Mouse (Mus musculus): Measurements from ENCODE around the gene Nfat5.

Nfat5 gene

DNA sequence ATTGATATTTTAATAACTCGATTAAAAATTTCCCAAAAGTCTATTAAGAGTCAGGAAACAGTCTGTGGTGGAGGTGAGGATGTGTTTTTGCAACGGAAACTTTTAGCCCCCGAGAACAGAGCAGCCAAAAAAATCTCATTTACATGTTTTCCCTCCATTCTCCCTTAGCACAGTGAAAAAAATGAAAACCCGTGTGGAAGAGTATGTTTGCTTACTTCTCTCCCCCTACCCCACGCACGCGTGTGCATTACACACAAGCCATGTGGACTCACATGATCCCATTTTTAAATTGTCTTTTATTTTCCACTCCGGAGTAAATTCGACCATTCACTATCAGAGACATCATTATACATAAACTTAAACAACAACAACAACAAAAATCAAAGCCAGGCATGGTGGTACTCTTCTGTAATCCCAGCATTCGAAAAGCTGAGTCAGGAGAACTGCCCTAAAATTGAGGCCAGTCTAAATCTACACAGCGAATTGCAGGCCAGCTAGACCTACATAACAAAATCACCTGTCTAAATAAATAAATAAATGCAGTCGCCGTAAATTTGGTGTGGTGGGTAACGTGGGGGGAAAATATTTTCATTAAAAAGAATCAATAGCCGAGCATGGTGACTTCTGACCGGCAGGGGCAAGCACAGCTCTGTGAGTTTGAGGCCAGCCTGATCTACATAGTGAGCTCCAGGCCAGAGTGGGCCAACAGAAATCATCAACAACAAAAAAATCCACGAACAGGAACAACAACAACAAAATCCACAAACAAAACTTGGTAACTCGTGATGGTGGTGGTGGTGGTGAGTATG lies 947 bp upstream of the Nfat5 start:
- DNase-seq (ENCODE audit: low read depth, low spot score), result peak; percentile 33

DNA sequence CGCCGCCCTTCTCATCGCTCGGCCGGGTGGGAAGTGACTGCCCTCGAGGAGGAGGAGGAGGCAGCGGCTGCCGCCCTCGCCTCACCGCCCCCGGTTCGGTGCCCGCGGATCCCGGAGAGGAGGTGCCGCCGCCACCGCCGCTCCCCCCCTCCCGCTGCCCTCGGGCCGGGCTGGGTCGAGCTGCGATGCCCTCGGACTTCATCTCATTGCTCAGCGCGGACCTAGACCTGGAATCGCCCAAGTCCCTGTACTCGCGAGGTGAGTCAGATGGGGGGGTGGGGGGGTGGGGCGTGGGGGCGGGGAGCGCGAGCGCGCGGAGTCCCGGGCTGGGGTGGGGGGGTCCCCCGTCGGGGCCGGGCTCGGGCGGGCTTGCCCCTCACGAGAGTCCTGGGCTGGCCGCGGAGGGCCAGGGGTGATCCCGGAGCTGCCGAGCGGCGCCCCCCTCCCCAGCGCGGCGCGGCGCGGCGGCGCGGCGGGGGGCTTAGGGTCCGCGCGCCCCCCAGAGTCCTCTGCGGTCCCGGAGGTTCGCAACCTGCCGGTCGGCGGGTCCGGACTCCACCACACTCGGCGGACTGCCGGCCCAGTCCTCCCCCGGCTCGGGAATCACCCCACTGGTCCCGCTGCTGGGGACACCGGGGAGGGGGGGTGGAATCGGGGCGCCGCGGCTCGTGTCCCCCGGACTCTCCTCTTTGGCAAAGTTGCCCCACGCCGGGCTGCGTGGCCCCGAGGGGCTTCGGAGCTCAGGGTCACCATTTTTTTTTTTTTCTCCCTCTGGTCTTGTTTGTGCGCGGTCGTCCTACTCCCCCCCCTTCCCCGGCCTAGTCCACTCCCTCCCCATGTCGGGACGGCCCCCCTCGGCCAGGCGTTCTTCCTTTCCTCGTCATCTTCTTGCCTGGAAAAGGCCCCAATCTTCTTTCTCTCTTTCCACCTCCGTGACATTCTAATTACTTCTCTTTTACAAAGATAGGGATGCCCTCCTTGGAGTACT lies 665 bp downstream of the Nfat5 start:
- peak; percentile 29 for DNase-seq (ENCODE audit: low read depth, low spot score)

DNA sequence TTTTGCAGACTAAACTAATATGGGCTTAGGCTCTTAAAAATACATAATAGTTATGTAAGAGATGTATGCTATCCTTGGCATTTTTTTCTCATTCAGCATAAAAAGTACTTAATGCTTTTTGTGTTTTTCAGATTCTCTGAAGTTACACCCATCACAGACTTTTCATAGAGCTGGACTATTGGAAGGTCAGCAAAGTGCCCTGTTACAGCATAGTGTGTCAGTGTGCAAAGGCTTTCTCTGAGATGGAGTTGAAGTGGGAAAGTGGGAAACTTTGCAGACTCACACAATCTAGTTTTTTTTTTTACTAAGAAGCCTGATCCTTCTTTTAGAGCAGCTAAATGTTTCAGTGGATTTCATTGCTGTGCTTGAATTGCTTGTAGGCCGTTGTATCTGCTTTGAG lies 2.2 kb downstream of the Nfat5 start:
- DNase-seq (ENCODE audit: low read depth, low spot score), result no peak

GRCm38 (mm10) chr8:107311876-107312275 lies 18.6 kb downstream of the Nfat5 start:
- no peak for DNase-seq (ENCODE audit: low read depth, low spot score)

DNA sequence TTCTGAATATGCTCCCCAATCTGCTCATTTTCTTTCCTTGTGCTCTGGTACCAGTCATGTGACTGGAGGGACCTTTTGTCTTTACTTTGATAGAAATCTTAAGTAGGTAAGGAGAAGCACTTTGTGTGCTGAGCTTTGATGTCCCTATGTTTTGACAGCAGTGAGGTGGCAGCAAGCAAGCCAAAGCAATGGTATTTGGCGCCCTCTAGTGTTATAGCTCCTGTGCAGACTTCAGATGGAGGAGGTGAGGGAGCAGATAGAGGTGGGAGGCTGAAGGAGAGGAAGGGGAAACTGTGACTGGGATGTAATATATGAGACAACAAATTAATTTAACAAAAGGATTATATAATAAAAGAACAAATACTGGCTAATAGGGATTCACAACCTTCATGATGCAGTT lies 30.9 kb downstream of the Nfat5 start:
- peak; percentile 89 for DNase-seq (ENCODE audit: low read depth, low spot score)

DNA sequence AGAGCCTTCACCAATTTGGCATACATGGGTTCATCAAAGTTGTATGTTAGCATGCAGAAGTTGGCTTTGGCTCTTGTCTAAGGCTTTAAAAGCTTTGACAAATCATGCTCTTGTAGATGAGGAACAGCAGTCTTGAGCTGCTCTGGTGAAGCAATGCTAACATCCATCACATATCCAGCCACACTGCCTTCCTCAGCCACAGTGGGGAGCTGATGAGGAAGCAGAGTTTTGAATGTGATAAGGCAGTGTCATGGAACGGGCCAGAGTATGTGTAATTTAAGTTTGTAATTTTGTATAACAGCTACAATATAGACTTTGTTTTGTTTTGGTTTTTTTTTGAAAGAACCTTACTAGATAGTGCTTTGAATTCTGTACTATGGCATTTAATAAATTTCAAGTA lies 36.3 kb downstream of the Nfat5 start:
- DNase-seq (ENCODE audit: low read depth, low spot score), result no peak

GRCm38 (mm10) chr8:107336480-107336879 lies 43.2 kb downstream of the Nfat5 start:
- no peak for DNase-seq (ENCODE audit: low read depth, low spot score)

DNA sequence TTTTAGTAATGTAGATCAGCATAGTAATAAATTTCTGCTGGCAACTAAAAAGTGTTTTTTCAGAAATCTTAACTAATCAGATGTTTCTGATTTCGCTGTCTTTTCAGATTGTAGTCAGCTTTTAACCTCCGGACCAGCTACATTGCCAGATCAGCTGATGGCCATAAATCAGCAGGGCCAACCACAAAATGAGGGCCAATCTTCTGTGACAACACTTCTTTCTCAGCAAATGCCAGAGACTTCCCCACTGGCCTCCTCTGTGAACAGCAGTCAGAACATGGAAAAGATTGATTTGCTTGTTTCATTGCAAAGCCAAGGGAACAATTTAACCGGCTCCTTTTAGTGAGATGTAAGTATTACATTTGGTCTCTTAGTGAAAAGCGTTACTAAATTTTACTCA lies 77.0 kb downstream of the Nfat5 start:
- DNase-seq (ENCODE audit: low read depth, low spot score), result no peak

- no peak for DNase-seq (ENCODE audit: low read depth, low spot score)
Measured at GRCm38 (mm10) chr8:107377346-107377745, 84.1 kb downstream of the Nfat5 start.

DNA sequence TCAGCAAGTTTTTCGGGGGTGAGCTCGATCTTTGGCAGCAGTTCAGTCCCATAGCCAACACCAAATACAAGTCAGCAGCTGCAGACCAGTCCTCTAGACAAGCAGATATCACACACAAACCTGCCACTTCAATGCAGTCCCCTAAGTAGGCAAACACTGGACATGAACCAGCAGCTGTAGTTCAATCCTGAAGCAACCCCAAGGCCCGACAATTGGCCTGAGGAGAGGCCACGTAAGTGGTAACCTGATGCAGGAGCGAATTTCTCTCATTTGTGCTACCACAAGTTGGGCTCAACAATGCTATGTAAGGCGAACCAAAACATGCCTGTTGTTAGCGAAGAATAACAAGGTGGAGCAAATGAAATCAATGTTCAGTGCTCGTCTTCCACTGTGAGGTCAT lies 87.5 kb downstream of the Nfat5 start:
- no peak for DNase-seq (ENCODE audit: low read depth, low spot score)

- no peak for DNase-seq (ENCODE audit: low read depth, low spot score)
Measured at GRCm38 (mm10) chr8:107381666-107382065, 88.4 kb downstream of the Nfat5 start.

GRCm38 (mm10) chr8:107382898-107383297 lies 89.6 kb downstream of the Nfat5 start:
- DNase-seq (ENCODE audit: low read depth, low spot score), result no peak

DNA sequence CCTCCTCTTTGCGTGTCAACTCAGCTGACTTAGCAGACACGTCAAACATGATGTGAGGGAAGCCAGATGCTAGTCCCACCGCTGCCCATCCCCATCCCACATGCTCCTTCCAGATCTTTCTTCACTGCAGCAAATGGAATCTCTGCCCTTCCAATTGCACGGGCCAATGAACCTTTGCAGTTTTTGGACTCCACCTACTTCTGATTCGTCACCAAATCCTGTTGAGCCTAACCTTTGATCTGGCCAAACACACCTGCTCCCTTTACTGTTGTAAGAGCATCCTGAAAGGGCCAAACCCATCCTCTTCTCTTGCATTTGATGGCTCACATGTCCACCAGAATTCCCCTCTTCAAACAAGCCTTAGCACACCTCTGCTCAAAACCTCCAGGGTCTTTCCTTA lies 91.4 kb downstream of the Nfat5 start:
- DNase-seq (ENCODE audit: low read depth, low spot score), result no peak

DNA sequence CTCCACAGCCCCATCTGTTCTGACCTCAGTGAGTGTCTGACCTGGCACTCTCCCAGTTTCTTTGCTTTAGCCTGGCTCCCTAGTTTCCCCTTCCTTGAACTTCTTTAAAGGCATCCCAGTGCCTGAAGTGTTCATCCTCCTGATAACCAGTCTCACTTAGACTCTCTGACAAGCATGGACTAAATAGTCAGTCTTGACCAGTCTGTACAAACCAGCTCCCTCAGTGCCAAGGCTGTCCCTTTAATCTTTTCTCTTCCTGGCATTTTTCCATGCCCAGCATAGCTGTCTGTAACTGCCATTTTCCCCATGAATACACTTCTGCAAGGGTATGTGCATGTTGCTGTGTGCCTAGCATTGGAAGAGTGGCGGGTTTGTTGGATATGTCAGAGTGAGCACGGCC lies 91.8 kb downstream of the Nfat5 start:
- no peak for DNase-seq (ENCODE audit: low read depth, low spot score)

DNA sequence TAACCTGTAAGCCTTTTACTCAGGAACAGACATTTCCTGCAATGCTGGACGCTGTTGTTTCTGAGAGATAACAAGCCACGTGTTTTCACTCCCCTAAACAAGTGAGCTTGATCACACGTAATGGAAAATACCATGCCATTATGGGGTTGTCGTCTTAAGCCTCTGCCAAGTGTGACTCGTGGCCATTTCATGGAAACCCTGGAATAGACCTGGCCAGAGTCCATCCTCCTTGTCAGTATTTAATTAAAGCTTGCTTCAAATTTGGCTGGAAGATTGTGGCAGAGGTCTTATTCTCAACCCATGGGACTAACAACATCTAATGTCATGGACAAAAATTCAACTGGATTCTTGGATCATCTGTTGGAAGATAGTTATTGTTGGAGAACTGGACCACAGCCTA lies 92.9 kb downstream of the Nfat5 start:
- DNase-seq (ENCODE audit: low read depth, low spot score), result no peak

DNA sequence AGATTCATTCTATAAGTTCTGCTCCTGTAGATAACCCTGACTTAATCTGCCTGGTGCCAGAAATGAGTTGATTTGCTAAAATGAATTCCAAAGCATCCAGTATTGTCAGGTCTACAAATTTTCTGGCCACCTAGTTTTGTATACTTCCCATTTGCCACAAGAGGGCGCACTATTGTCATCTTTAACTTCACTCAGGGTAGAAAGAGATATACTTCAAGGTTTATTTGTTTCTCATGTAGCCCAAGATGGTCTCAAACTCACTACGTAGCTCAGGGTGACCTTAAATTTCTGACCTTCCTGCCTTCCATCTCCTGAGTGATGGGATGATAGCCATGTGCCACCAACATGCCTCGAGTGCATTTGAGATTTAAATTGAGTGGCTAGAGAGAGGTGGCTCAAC lies 93.4 kb downstream of the Nfat5 start:
- DNase-seq (ENCODE audit: low read depth, low spot score), result peak; percentile 69

GRCm38 (mm10) chr8:107387861-107388260 lies 94.6 kb downstream of the Nfat5 start:
- DNase-seq (ENCODE audit: low read depth, low spot score), result peak; percentile 46

DNA sequence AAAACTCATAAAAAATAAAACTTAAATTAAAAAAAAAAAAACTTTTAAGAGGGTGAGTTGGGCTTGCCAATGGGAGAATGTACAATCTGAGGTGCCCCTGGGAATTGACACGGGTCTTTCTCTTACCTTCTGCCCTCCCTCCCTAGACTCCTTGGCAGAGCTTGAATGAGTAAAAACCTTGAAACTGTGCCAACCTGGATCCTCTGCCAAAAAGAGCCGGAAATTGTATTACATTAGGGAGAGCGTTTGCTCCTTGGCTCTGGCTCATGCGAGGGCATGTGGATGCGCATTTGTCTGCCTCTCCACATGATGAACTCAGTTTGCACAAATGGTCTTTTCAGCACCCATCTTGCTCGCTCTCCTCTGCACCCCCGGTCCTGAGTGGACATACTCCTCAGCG lies 96.3 kb downstream of the Nfat5 start:
- DNase-seq (ENCODE audit: low read depth, low spot score), result no peak

- DNase-seq (ENCODE audit: low read depth, low spot score), result no peak
Measured at GRCm38 (mm10) chr8:107390476-107391135, 97.3 kb downstream of the Nfat5 start.

DNA sequence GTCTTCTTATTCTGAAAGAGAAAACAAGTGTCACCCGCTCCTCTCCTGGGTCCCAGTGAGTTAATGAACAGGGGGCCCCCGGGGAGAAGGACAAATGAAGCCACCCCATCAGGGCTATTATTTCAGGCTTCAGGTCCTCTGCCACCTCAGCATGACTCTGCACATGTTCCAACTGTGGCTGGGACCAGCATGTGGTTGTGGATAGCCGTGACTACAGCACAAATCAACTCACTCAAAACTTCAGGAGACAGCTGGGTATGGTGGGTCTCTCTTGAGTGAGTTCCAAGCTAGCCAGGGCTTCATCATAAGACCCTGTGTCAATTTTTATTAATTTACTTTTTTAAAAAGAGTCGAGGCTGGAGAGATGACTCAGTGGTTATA lies 97.9 kb downstream of the Nfat5 start:
- no peak for DNase-seq (ENCODE audit: low read depth, low spot score)

DNA sequence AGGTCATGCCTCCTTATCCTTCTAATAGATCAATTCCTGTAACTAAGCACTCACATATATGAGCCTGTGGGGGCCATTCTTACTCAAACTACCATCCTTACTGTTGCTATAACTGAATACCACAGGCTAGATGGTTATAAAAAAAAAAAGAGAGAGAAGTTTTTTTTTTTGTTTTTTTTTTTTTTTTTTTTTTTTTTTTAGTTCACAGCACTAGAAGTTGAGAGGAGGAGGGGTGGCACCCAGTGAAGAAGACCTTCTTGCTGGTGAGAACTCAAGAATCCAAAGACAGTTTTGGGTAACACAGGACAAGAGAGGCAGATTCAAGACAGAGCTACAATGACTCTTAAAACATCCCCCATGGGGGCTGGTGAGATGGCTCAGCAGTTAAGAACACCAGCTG lies 102.1 kb downstream of the Nfat5 start:
- DNase-seq (ENCODE audit: low read depth, low spot score), result no peak

GRCm38 (mm10) chr8:107396106-107396670 lies 102.9 kb downstream of the Nfat5 start:
- no peak for DNase-seq (ENCODE audit: low read depth, low spot score)
